Mouse (Mus musculus) testis, postnatal 14 days (tissue): ENCODE results near the gene Aftph.
"Not testable (repeated sequence)": the region's sequence is repeated elsewhere in the genome, so short reads cannot be mapped to it uniquely, and the experiment has no call there.

ENCODE experiments used
- DNase-seq: peaks from one replicate; pipeline ENCODE4 v3.0.0; 2021; ENCODE audit warnings: low spot score

Gene Aftph

GRCm38 (mm10) chr11:20741201-20742100, at the start of gene Aftph:
TSS of gene Aftph (minus strand) at chr11:20741589.
- peak; percentile 99 for DNase-seq

DNA sequence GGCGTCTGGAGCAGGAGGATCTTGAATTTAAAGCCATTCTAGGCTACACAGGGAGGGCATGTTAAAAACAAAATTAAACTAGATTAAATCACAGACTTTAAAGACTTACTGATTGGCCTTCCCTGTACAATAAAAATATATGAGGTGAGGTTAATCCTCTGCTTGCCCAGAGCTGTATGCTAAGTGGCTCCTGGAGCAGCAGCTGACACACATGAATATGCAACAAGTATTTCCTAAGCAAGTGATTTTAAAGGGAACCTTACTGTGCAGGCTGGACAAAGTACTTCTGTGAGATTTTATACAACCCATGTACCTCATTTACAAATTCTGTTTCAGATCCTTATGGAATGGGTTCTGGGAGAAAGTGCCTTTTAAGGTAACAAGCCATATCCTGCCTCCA, 47.6 kb upstream of the Aftph start:
- DNase-seq = no peak

DNA sequence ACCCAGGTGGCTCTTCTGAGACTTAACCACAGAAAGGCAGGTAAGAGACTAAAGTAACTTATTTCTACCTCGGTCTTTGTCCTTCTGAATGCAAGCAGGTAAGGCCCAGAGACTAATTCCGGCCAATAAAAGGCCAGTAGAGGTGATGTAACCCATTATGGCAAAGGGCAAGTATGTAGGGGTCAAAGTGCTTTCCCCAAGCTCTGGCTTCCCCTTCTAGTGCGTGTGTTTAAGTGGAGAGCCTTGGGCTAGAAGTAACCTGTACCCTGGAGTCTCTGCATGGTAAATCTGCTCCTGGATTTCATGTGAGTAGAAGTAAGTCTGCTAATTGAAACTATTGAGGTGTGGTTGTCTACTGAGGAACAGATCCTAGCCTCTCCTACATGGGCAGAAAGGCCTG, 46.7 kb upstream of the Aftph start:
- no peak for DNase-seq

DNA sequence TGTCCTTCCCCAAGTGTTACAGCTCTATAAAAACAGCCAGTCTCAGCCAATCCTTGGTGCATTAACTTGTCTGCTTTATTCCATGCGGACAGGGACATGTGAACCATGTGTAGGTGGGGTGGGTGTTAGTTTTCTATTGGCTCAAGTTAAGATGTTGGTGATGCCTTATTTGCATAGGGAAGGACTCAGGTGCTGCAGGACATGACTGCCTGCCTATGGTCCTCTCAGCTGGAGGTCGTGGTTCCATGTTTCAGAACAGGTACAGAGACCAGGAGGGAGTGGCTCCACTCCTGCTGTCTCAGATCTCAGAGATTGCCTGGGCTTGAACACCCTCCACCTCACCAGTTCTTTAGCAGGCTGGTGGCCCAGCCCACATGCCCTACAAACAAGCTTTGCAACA, 44.8 kb upstream of the Aftph start:
- no peak for DNase-seq

GRCm38 (mm10) chr11:20785186-20785585, 43.8 kb upstream of the Aftph start:
- no peak for DNase-seq

- peak; percentile 1 for DNase-seq
Measured at GRCm38 (mm10) chr11:20784776-20785175, 43.4 kb upstream of the Aftph start.

GRCm38 (mm10) chr11:20783467-20783866, 42.1 kb upstream of the Aftph start:
- DNase-seq = no peak

DNA sequence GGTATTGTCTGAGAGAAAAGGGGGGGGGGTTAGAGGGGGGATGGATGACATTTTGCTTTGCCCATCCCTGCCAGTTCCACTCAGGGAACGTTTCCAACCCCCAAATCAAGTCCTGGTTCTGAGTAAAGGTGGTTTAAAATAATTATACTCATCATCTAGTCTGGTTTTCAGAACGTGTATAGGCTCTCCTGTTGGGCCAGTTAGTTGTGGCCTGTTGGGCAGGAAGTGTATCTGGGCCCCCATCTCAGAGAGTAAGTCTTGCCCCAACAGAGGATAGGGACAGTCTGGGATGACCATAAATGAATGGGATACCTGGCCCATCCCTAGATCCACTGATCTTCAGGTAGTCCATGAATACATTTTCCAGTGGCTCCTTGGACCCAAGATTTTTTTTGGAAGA, 41.2 kb upstream of the Aftph start:
- no peak for DNase-seq

DNA sequence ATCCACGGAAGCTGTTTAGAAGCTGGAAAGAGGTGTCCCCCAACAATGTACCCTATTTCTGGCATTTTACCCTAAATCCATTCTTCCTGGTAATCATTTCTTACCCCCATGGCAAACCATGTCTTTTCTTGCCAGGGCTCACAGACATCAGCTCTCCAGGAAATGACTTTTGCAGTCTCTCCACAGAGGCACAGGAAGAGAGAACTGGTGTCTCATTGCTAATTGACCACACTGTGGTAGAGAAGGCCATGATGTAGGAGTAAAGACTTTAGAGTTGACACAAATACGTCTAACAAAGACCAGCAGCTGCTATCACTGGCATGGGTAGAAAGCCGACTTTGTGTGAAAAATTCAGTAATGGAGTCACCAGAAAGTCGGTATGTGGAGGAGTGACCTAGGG, 38.9 kb upstream of the Aftph start:
- DNase-seq = no peak

DNA sequence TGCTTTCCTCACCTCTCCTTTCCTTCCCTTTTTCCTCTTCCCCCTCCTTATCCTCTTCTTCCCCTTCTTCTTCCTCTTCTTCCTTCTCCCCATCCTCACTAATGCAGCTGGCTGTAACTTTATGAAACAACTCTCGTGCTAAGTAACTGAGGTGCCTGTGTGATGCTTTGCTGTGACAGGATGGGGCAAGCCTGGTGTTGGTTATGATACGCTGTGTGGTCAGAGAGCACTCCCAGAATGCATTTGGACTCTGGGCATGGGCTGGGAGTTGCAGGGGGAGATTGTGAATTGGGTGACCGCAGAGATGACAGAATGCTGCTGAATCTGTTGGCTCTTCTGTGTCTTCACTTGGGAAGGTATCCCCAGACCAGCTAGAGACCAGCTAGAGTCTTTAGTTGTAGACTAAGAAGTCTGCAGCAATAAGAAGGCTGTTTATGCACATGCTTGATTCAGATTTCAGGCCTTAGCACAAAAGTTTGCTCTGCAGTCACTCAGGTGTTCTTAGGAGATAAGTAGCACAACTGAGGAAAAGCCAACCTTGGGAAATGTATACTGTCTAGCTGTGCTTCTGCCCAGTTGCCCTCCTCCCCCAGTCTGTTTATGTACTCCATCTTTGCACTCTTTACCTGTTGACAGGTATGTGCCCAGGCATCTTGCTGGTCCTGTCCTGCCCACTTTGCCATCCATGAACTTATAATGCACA, 37.6 kb upstream of the Aftph start:
- DNase-seq = no peak

GRCm38 (mm10) chr11:20778298-20778697, 36.9 kb upstream of the Aftph start:
- no peak for DNase-seq

DNA sequence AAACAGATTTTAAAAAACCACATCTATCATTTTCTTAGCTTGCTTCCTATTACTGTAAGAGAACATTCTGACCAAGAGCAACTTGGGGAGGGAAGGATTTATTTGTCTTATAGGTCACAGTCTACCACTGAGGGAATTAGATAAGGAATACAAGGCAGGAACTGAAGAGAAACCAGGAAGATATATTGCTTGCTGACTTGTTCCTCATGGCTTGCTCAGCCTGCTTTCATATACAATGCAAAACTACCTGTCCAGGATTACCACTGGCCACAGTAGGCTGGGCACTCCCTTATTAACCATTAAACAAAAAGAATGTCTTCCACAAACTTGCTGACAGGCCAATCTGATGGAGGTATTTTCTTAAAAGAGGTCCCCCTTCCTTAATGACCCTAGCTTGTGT, 35.3 kb upstream of the Aftph start:
- DNase-seq = no peak

GRCm38 (mm10) chr11:20772642-20773041, 31.3 kb upstream of the Aftph start:
- no peak for DNase-seq

DNA sequence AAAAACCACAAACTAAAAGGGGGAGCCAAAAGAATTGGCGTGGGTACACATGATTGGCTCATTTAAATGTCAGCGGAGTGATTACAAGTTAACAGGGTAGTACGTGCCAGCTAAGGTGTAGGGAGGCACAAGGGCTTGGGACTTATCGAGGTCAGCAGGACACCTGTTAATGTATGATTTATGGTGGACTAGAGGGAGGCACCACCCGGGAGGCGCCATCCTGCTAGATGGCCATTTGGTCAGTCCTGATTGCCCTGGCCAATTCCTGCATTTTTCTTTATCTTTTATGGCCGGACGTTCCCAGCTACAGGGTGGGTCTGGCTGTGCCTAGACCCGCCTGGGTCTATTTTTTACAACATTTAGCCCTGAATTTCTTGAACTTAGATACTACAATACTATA, 30.4 kb upstream of the Aftph start:
- DNase-seq = not testable (repeated sequence)

DNA sequence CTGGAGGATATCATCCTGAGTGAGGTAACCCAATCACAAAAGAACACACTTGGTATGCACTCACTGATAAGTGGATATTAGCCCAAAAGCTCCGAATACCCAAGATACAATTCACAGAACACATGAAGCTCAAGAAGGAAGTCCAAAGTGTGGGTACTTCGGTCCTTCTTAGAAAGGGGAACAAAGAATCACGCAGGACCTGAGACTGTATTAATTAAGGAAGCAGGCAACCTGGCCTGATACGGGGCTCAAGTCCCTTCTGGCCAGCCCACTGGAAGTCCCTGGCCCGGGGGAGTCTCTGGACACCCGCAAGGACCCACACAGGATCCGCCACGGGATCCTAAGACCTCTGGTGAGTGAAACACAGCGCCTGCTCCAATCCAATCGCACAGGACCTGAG, 20.6 kb upstream of the Aftph start:
- not testable (repeated sequence) for DNase-seq

DNA sequence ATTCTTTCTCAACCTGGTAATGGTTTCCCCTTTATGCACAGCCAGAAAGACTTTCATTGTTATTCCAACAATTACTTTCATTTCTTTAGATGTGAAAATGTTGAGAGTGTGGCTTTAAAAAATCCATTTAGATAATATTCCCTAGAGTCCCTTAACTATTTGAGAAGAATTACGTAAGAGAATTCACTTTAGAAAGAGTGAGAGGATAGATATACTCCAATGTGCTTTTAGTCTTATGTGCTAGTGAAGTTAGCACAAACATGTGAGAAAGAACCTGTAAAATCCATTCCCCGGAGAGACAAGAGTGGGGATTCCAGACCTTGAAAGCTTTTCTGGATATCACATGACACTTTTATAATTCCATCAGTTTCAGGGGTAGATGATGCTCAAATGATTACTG, 9.2 kb upstream of the Aftph start:
- no peak for DNase-seq

- no peak for DNase-seq
Measured at GRCm38 (mm10) chr11:20743353-20743752, 2.0 kb upstream of the Aftph start.

- DNase-seq = no peak
Measured at GRCm38 (mm10) chr11:20742361-20742897, 1.0 kb upstream of the Aftph start.

DNA sequence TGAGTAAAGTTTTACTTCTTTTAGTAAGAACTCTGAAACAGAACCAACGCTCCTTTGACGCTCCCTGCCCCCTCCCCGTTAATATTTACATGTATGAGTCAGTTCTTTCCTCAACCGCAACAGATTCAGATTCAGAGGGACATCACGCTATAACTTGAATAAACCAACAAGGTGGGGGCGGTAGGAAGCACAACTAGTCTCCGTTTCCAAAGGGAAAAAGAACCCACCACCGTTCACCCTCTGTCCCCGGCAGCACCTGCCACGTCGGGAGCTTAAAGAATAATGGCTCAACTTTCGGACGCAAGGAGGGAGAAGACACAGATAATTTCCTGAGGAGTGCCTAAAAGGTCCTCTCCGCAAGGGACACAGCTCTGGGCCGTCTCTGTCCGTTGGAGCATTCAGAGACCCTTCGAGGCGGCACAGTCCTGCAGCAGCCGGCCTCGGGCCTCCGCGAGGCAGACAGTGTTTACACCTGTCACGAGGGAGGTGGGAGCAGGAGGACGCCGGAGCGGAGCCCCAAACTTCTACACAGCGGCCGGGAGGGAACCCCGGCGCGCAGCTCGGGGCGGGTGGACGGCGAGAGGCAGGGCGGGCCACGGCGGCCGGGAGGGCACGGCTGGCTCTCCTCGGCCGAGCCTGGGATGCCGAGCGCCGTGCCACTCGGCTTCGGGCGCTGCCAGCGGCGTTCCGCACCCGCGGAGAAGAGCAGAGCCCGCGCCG, 748 bp downstream of the Aftph start:
- DNase-seq = peak; percentile 71

- DNase-seq = no peak
Measured at GRCm38 (mm10) chr11:20734066-20734465, 7.3 kb downstream of the Aftph start.

GRCm38 (mm10) chr11:20733486-20734030, 7.8 kb downstream of the Aftph start:
- no peak for DNase-seq

DNA sequence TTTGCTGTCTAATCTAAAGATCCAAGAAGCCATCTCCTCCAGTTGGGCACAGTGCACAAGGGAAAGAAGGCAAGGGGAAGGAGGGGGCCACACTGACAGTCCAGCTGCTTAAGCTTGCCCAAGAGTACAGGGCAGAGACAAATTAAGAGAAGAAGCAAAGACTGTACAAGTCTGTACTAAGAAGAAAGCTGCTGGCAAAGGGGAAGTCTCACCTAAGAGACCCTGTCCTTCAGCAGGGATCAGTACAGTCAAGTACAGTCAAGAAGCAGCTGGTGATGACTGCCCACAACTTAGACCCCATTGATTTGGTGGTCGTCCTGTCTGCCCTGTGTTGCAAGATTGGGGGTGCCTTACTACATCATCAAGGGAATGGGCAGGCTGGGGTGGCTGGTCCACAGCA, 12.0 kb downstream of the Aftph start:
- DNase-seq = no peak
